Mouse (Mus musculus) small intestine, adult 2 months (tissue): ENCODE results near the gene Fer1l5. TPM values are rescaled to one million over a fixed set of nuclear protein-coding genes. Genes with fewer than 3 reads are reported as not detected.
A peak's percentile ranks its signal among the peaks of the same experiment; 100 is the strongest.

ENCODE experiments used
- H3K27ac ChIP-seq: fragments of 200-500 bp; 2 replicates; pipeline ENCODE4 v1.5.1; 2012; ENCODE audit warnings: low read depth, low read length, control low read depth, inconsistent platforms; ENCODE audit not compliant: insufficient read depth
- H3K27me3 ChIP-seq: fragments of 200-500 bp; 2 replicates; pipeline ENCODE4 v1.6.1; 2012; ENCODE audit warnings: mild to moderate bottlenecking, moderate library complexity, low read length, inconsistent platforms; ENCODE audit not compliant: control insufficient read depth, insufficient read depth
- H3K36me3 ChIP-seq: fragments of 200-500 bp; 2 replicates; pipeline ENCODE4 v1.6.1; 2012; ENCODE audit warnings: mild to moderate bottlenecking, low read length, control low read depth, inconsistent platforms; ENCODE audit not compliant: control insufficient read depth, insufficient read depth
- H3K4me1 ChIP-seq: fragments of 200-500 bp; 2 replicates; pipeline ENCODE4 v1.6.1; 2012; ENCODE audit warnings: low read length, inconsistent platforms, mixed read lengths; ENCODE audit not compliant: control insufficient read depth, insufficient read depth, insufficient read length
- H3K4me3 ChIP-seq: fragments of 200-500 bp; 2 replicates; pipeline ENCODE4 v1.5.1; 2012; ENCODE audit warnings: low read depth, mild to moderate bottlenecking, control low read depth, inconsistent platforms, low read length, moderate library complexity
- CTCF ChIP-seq: fragments of 200-500 bp; IDR thresholded peaks from 2 replicates; pipeline ENCODE4 v1.5.1; 2012; ENCODE audit warnings: low read depth, mild to moderate bottlenecking, control low read depth, inconsistent platforms, low read length, moderate library complexity, mixed read lengths; ENCODE audit not compliant: insufficient replicate concordance, insufficient read length; ENCODE audit errors: extremely low read depth
- POLR2A ChIP-seq: fragments of 200-500 bp; IDR thresholded peaks from 2 replicates; pipeline ENCODE4 v1.6.1; 2012; ENCODE audit warnings: low read depth, mild to moderate bottlenecking, control low read depth, inconsistent platforms, low read length, moderate library complexity
- WGBS: fragments of 180-500 bp; shearing (Covaris S2); methylation state at CpG from one replicate; pipeline ENCODE4 v1.1.7; 2018; 5-methylcytosine and 5-hydroxymethylcytosine counted together
- polyA plus RNA-seq: library from polyadenylated mRNA; depleted of rRNA; stranded (reverse); fragments of >200 nt; gene quantifications from 2 replicates; pipeline ENCODE4 v1.2.3, GENCODE M21; 2012

Fer1l5 gene
- polyA plus RNA-seq, 1 experiment = not detected

GRCm38 (mm10) chr1:36332955-36333887 is 38.9 kb upstream of the Fer1l5 start:
- Histone ChIP-seq H3K4me1 (peaks cover 3% of the 10 kb centered on the region; the same call in 1 of the 2 replicates), H3K4me3 (no peak overlapping the region), H3K36me3 (peaks cover 40% of the 10 kb centered on the region), H3K27ac (peak overlapping the region; percentile 15), H3K27me3 (no peaks in the 10 kb centered on the region)
- WGBS = 71% methylated on average over 14 of the region's 14 CpGs
- TF ChIP-seq CTCF (no peak), POLR2A (no peak)

GRCm38 (mm10) chr1:36342547-36342946 is 29.5 kb upstream of the Fer1l5 start:
- H3K36me3 ChIP-seq = peaks cover 88% of the 10 kb centered on the region
- no peak overlapping the region for H3K4me3 ChIP-seq
- no peak overlapping the region for H3K27ac ChIP-seq
- no peak for TF ChIP-seq POLR2A
- TF ChIP-seq CTCF = no peak
- H3K4me1 ChIP-seq = peaks cover 12% of the 10 kb centered on the region; the same call in 1 of the 2 replicates
- no peaks in the 10 kb centered on the region for H3K27me3 ChIP-seq
- WGBS = 85% methylated on average over 6 of the region's 6 CpGs

- Histone ChIP-seq H3K27ac (no peak overlapping the region), H3K36me3 (peaks cover 76% of the 10 kb centered on the region), H3K4me1 (peaks cover 4% of the 10 kb centered on the region; the same call in 1 of the 2 replicates), H3K27me3 (no peaks in the 10 kb centered on the region), H3K4me3 (no peak overlapping the region)
- 92% methylated on average over 4 of the region's 4 CpGs for WGBS
- no peak for TF ChIP-seq POLR2A
Measured at GRCm38 (mm10) chr1:36352351-36352750, 19.7 kb upstream of the Fer1l5 start.

GRCm38 (mm10) chr1:36356955-36357695 is 15.0 kb upstream of the Fer1l5 start:
- no peaks in the 10 kb centered on the region for H3K27me3 ChIP-seq
- no peak overlapping the region for H3K4me3 ChIP-seq
- peaks cover 7% of the 10 kb centered on the region for H3K4me1 ChIP-seq
- WGBS = 35% methylated on average over 5 of the region's 5 CpGs
- peak overlapping the region; percentile 20 for H3K27ac ChIP-seq
- TF ChIP-seq POLR2A = no peak
- no peak for TF ChIP-seq CTCF
- H3K36me3 ChIP-seq = peaks cover 61% of the 10 kb centered on the region

GRCm38 (mm10) chr1:36367698-36368097 is 4.4 kb upstream of the Fer1l5 start:
- Histone ChIP-seq H3K27me3 (no peaks in the 10 kb centered on the region), H3K4me3 (peak overlapping the region; percentile 94), H3K27ac (no peak overlapping the region), H3K4me1 (peaks cover 12% of the 10 kb centered on the region; the same call in 1 of the 2 replicates), H3K36me3 (peaks cover 26% of the 10 kb centered on the region)
- TF ChIP-seq POLR2A = no peak
- TF ChIP-seq CTCF = no peak
- WGBS = 27% methylated on average over 12 of the region's 12 CpGs

GRCm38 (mm10) chr1:36368112-36368968 is 3.8 kb upstream of the Fer1l5 start:
- Histone ChIP-seq H3K36me3 (peaks cover 22% of the 10 kb centered on the region), H3K4me3 (peak overlapping the region; percentile 94), H3K27ac (peak overlapping the region; percentile 87), H3K27me3 (no peaks in the 10 kb centered on the region), H3K4me1 (peaks cover 12% of the 10 kb centered on the region; the same call in 1 of the 2 replicates)
- under 1% methylated on average over 54 of the region's 55 CpGs for WGBS
- no peak for TF ChIP-seq CTCF
- no peak for TF ChIP-seq POLR2A
